Mouse (Mus musculus): ENCODE measurements around the gene Cmtr2.

- TF ChIP-seq CTCF (conservative IDR thresholded peaks at IDR 0.05; ENCODE audit: low read length) (no peak), NANOG (IDR thresholded peaks at IDR 0.05; ENCODE audit: borderline replicate concordance, low read length) (no peak)
Measured at GRCm38 (mm10) chr8:110183748-110184147, 31.7 kb upstream of the Cmtr2 start.

Data from E14TG2a.4 (cell line).